Mouse (Mus musculus) lung, adult 2 months (tissue): ENCODE results near the gene Plekhg4. TPM values are rescaled to one million over a fixed set of nuclear protein-coding genes. Genes with fewer than 3 reads are reported as not detected.
A peak's percentile ranks its signal among the peaks of the same experiment; 100 is the strongest.

Experiments used
- DNase-seq: peaks from one replicate; pipeline ENCODE4 v3.0.0; 2022
- H3K4me1 ChIP-seq: fragments of 200-500 bp; 2 replicates; pipeline ENCODE4 v1.6.1; 2011; ENCODE audit warnings: low read length; ENCODE audit not compliant: control insufficient read depth, insufficient read depth
- H3K4me3 ChIP-seq: fragments of 200-500 bp; replicated peaks from 2 replicates; pipeline ENCODE3; 2011; ENCODE audit warnings: low read depth, mild to moderate bottlenecking, control low read depth, low read length; ENCODE audit errors: extremely low read depth
- CTCF ChIP-seq: fragments of 200-500 bp; IDR thresholded peaks from 2 replicates; pipeline ENCODE4 v1.5.1; 2011; ENCODE audit warnings: mild to moderate bottlenecking, low read length, control low read depth; ENCODE audit not compliant: insufficient read depth
- POLR2A ChIP-seq: fragments of 200-500 bp; IDR thresholded peaks from 2 replicates; pipeline ENCODE4 v1.6.1; 2011; ENCODE audit warnings: low read depth, mild to moderate bottlenecking, control low read depth, low read length, borderline replicate concordance; ENCODE audit errors: extremely low read depth
- WGBS: fragments of 180-500 bp; shearing (Covaris S2); methylation state at CpG from one replicate; pipeline ENCODE4 v1.1.7; 2018; 5-methylcytosine and 5-hydroxymethylcytosine counted together
- polyA plus RNA-seq: library from polyadenylated mRNA; depleted of rRNA; stranded (reverse); fragments of >200 nt; gene quantifications from 2 replicates; pipeline ENCODE4 v1.2.3, GENCODE M21; 2012

Plekhg4 gene
- polyA plus RNA-seq, 1 experiment: 0.36 TPM

GRCm38 (mm10) chr8:105348450-105349095, 24.5 kb upstream of the Plekhg4 start, which contains the start of gene Slc9a5:
TSS of gene Slc9a5 (plus strand) at chr8:105348843.
- TF ChIP-seq CTCF (no peak), POLR2A (no peak)
- Histone ChIP-seq H3K4me3 (peak within 1 kb of the TSS; percentile 92), H3K4me1 (peaks cover 14% of the 10 kb centered on the region)
- WGBS: under 1% methylated on average over 34 of the region's 34 CpGs
- DNase-seq: peak; percentile 52

GRCm38 (mm10) chr8:105349096-105349771, 23.8 kb upstream of the Plekhg4 start:
- WGBS: 6% methylated on average over 41 of the region's 48 CpGs
- TF ChIP-seq POLR2A (no peak), CTCF (no peak)
- peak overlapping the region; percentile 71 for H3K4me3 ChIP-seq
- H3K4me1 ChIP-seq: peaks cover 13% of the 10 kb centered on the region
- no peak for DNase-seq

- 71% methylated on average over 7 of the region's 7 CpGs for WGBS
- no peak overlapping the region for H3K4me3 ChIP-seq
Observed at GRCm38 (mm10) chr8:105350186-105350585, 22.9 kb upstream of the Plekhg4 start.

GRCm38 (mm10) chr8:105353583-105354135, 19.4 kb upstream of the Plekhg4 start:
- no peaks in the 10 kb centered on the region for H3K4me1 ChIP-seq
- 80% methylated on average over 8 of the region's 8 CpGs for WGBS
- no peak for DNase-seq
- no peak for TF ChIP-seq CTCF
- TF ChIP-seq POLR2A: no peak
- no peak overlapping the region for H3K4me3 ChIP-seq

More at GRCm38 (mm10) chr8:105350186-105350585, 22.9 kb upstream of the Plekhg4 start:
- H3K4me1 ChIP-seq: peaks cover 5% of the 10 kb centered on the region
- TF ChIP-seq POLR2A: no peak
- TF ChIP-seq CTCF: no peak
- DNase-seq: no peak

GRCm38 (mm10) chr8:105354549-105354948, 18.5 kb upstream of the Plekhg4 start:
- Histone ChIP-seq H3K4me3 (no peak overlapping the region), H3K4me1 (no peaks in the 10 kb centered on the region)
- no peak for DNase-seq
- TF ChIP-seq POLR2A: no peak
- no peak for TF ChIP-seq CTCF
- WGBS: 92% methylated on average over 4 of the region's 4 CpGs

GRCm38 (mm10) chr8:105355179-105356024, 17.7 kb upstream of the Plekhg4 start:
- Histone ChIP-seq H3K4me1 (no peaks in the 10 kb centered on the region), H3K4me3 (no peak overlapping the region)
- 69% methylated on average over 26 of the region's 26 CpGs for WGBS
- DNase-seq: no peak
- TF ChIP-seq POLR2A (no peak), CTCF (no peak)

GRCm38 (mm10) chr8:105356681-105357080, 16.4 kb upstream of the Plekhg4 start:
- 89% methylated on average over 14 of the region's 14 CpGs for WGBS
- H3K4me1 ChIP-seq: no peaks in the 10 kb centered on the region
- TF ChIP-seq CTCF: no peak
- TF ChIP-seq POLR2A: no peak
- DNase-seq: no peak
- H3K4me3 ChIP-seq: no peak overlapping the region

GRCm38 (mm10) chr8:105359208-105359607, 13.9 kb upstream of the Plekhg4 start:
- Histone ChIP-seq H3K4me3 (no peak overlapping the region), H3K4me1 (no peaks in the 10 kb centered on the region)
- WGBS: 78% methylated on average over 15 of the region's 15 CpGs
- TF ChIP-seq POLR2A (no peak), CTCF (no peak)
- DNase-seq: no peak

- WGBS: 53% methylated on average over 4 of the region's 4 CpGs
- no peak for DNase-seq
- TF ChIP-seq CTCF (no peak), POLR2A (no peak)
- H3K4me3 ChIP-seq: no peak overlapping the region
- no peaks in the 10 kb centered on the region for H3K4me1 ChIP-seq
Observed at GRCm38 (mm10) chr8:105359646-105360045, 13.4 kb upstream of the Plekhg4 start.
